In genomic region chr14:78816411-78816810, GRCm38 (mm10) we compare ENCODE assay signal across 21 mouse cellular contexts. TPM values are rescaled to one million over a fixed set of nuclear protein-coding genes. Genes with fewer than 3 reads are reported as not detected.
DNase-seq lines count a peak whose midpoint lies in the region; ATAC-seq and TF ChIP-seq lines count a peak whose summit lies in the region.
"Had no signal": no experiment of that assay in that cellular context is flagged by ENCODE, and none has a peak within 500 bp of the region (broad histone marks: within the 10 kb centered on the region; RNA-seq: fewer than 3 reads in every experiment).

No protein-coding gene starts in this region.

- peak; percentile 16 for DNase-seq in liver
- DNase-seq in liver, embryonic 11.5 days (ENCODE audit: low spot score): no peak
- peak; percentile 34 for DNase-seq in kidney, postnatal 10 days
- DNase-seq in liver, embryonic 13.5 days: no peak
- DNase-seq in heart, postnatal 14 days: no peak
- no peak for DNase-seq in spleen, postnatal 14 days (ENCODE audit: low spot score in 2 of 2)
- DNase-seq in layer of hippocampus, adult 2 months (ENCODE audit: low spot score in 2 of 2): no peak
- no peak for DNase-seq in left cerebral cortex, adult 8-10 months (ENCODE audit: low spot score in 2 of 2)
- DNase-seq: adrenal gland, adult 8-10 months; cerebellum, adult 9-11 months; gastrocnemius, postnatal 36 days; lung, postnatal 4 days; retina, postnatal 1 day; thymus, postnatal 25 days had no signal

- no peak; the same call in 1 of the 2 replicates for ATAC-seq in liver, embryonic 11.5 days (replicated peaks; ENCODE audit: low FRiP score)
- peak; percentile 58 for ATAC-seq in liver, embryonic 13.5 days (ENCODE audit: low read depth)
- ATAC-seq: CD4-positive, CD25-positive, alpha-beta regulatory T cell, adult 4 months; forebrain, embryonic 15.5 days; hindbrain, postnatal 0 days; Patski had no signal

- H3K36me3 ChIP-seq in liver, embryonic 11.5 days (ENCODE audit: control insufficient read depth, insufficient read depth, low read length): no peaks in the 10 kb centered on the region
- H3K36me3 ChIP-seq in liver, embryonic 13.5 days: no peaks in the 10 kb centered on the region
- H3K36me3 ChIP-seq: embryonic facial prominence, embryonic 13.5 days; forebrain, embryonic 15.5 days; heart, embryonic 15.5 days; lung, embryonic 15.5 days had no signal

- intact Hi-C loops in heart, postnatal 14 days (cut with DNase I): no loop called here

- no peaks in the 10 kb centered on the region for H3K9me3 ChIP-seq in liver, embryonic 11.5 days (ENCODE audit: control insufficient read depth, low read length)
- H3K9me3 ChIP-seq in liver, embryonic 13.5 days (replicated peaks): no peaks in the 10 kb centered on the region
- H3K9me3 ChIP-seq: embryonic facial prominence, embryonic 13.5 days; forebrain, embryonic 15.5 days; heart, embryonic 15.5 days; lung, embryonic 15.5 days had no signal

- TF ChIP-seq CTCF in layer of hippocampus, adult 2 months (conservative IDR thresholded peaks at IDR 0.05): no peak

- WGBS in liver, embryonic 11.5 days: 45% methylated on average over 3 of the region's 3 CpGs
- 17% methylated on average over 2 of the region's 3 CpGs for WGBS in liver, embryonic 13.5 days (ENCODE audit: insufficient replicate concordance)

- H3K27me3 ChIP-seq in liver, embryonic 11.5 days (replicated peaks; ENCODE audit: control insufficient read depth, insufficient read depth, low read length): no peaks in the 10 kb centered on the region
- no peaks in the 10 kb centered on the region for H3K27me3 ChIP-seq in liver, embryonic 13.5 days
- H3K27me3 ChIP-seq: embryonic facial prominence, embryonic 13.5 days; forebrain, embryonic 15.5 days; heart, embryonic 15.5 days; lung, embryonic 15.5 days had no signal

- H3K4me1 ChIP-seq in liver, embryonic 11.5 days (replicated peaks; ENCODE audit: control insufficient read depth, insufficient read depth, low read length): no peaks in the 10 kb centered on the region
- no peaks in the 10 kb centered on the region for H3K4me1 ChIP-seq in liver, embryonic 13.5 days (replicated peaks)
- H3K4me1 ChIP-seq: embryonic facial prominence, embryonic 13.5 days; forebrain, embryonic 15.5 days; heart, embryonic 15.5 days; lung, embryonic 15.5 days had no signal

- no peak overlapping the region for H3K27ac ChIP-seq in liver, embryonic 11.5 days (ENCODE audit: low read depth, low read length)
- no peak overlapping the region for H3K27ac ChIP-seq in liver, embryonic 13.5 days
- H3K27ac ChIP-seq in layer of hippocampus, adult 2 months: no peak overlapping the region
- H3K27ac ChIP-seq: embryonic facial prominence, embryonic 13.5 days; forebrain, embryonic 15.5 days; heart, embryonic 15.5 days; hindbrain, postnatal 0 days; lung, embryonic 15.5 days had no signal

- no peak overlapping the region for H3K4me3 ChIP-seq in liver, embryonic 11.5 days (ENCODE audit: low read depth, low read length)
- H3K4me3 ChIP-seq in liver, embryonic 13.5 days (replicated peaks): no peak overlapping the region
- no peak overlapping the region for H3K4me3 ChIP-seq in layer of hippocampus, adult 2 months
- H3K4me3 ChIP-seq: embryonic facial prominence, embryonic 13.5 days; forebrain, embryonic 15.5 days; heart, embryonic 15.5 days; lung, embryonic 15.5 days had no signal

- no peak overlapping the region for H3K4me2 ChIP-seq in liver, embryonic 11.5 days
- H3K4me2 ChIP-seq in liver, embryonic 13.5 days: no peak overlapping the region
- H3K4me2 ChIP-seq: embryonic facial prominence, embryonic 13.5 days; forebrain, embryonic 15.5 days; heart, embryonic 15.5 days; lung, embryonic 15.5 days had no signal

- no peak overlapping the region for H3K9ac ChIP-seq in liver, embryonic 11.5 days (ENCODE audit: low read depth, low read length)
- H3K9ac ChIP-seq in liver, embryonic 13.5 days: no peak overlapping the region
- H3K9ac ChIP-seq: embryonic facial prominence, embryonic 13.5 days; forebrain, embryonic 15.5 days; heart, embryonic 15.5 days; lung, embryonic 15.5 days had no signal

RNA-seq across cellular contexts. Expression of gene Vwa8, which starts 32.4 kb away (rescaled TPM):
- polyA plus RNA-seq in liver, embryonic 11.5 days (2014; fragmentation: Nextera tagmentation; extraction: Ambion mirVana): 12.6 and 13.2 TPM in 2 replicates
- 6.0 and 8.0 TPM in 2 replicates for polyA plus RNA-seq in liver, embryonic 13.5 days (2015; fragmentation: Nextera tagmentation; extraction: Ambion mirVana)
- 100 to 1,000 TPM; 171 to 181 TPM for total RNA-seq in heart, postnatal 14 days (2021)
- 10 to 100 TPM; 29.4 to 31.0 TPM for total RNA-seq in layer of hippocampus, adult 2 months (2021)
- 10 to 100 TPM; 34.7 to 41.3 (median 40.1) TPM for total RNA-seq in left cerebral cortex, adult 8-10 months (2022)

Comparison
In these comparisons a context has a peak if more than half of its experiments do, and no peak if none do; other contexts are left out.
1. DNase-seq: peak in liver (single experiment) and kidney, postnatal 10 days (single experiment); none in liver, embryonic 11.5 days (single experiment), liver, embryonic 13.5 days (single experiment), heart, postnatal 14 days (0 of 2), spleen, postnatal 14 days (0 of 2), layer of hippocampus, adult 2 months (0 of 2) and left cerebral cortex, adult 8-10 months (0 of 2).
2. RNA of gene Vwa8, which starts 32.4 kb away (total RNA-seq): 171 to 181 TPM in heart, postnatal 14 days; 34.7 to 41.3 TPM in left cerebral cortex, adult 8-10 months and 29.4 to 31.0 TPM in layer of hippocampus, adult 2 months; every median in the first group is over 4 times any median in the second.